Mouse (Mus musculus) embryo, embryonic 11.5 days (tissue): Measurements from ENCODE around the gene Ccdc171.

Experiments used
- DNase-seq: peaks from one replicate; pipeline ENCODE4 v3.0.0-alpha.2; 2012; ENCODE audit warnings: low read depth, low spot score

The Ccdc171 gene

DNA sequence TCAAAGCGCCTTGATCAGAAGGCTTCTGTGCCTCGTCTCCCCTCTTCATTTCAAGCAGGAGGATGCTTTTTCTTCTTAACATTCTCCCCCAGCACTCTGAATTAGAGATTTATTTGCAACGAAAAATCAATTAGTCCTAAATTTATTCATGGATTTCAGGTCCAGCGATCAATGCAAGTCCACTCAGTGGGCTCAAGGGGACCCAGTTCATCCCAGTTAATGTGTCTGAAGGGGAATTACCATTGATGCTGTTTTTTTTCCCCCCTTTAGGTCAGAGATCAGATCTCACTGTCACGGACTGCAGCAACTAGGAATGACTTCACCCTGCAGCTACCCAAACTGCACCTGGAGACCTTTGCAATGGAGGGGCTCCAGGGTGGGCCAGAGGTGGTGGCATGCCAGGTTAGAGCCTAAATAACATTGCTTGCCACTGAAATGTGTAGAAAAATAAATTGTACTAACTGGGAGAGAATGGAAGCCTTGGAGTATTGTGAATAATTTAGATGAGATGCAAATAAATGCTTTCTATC is 269.6 kb downstream of the Ccdc171 start:
- no peak for DNase-seq

DNA sequence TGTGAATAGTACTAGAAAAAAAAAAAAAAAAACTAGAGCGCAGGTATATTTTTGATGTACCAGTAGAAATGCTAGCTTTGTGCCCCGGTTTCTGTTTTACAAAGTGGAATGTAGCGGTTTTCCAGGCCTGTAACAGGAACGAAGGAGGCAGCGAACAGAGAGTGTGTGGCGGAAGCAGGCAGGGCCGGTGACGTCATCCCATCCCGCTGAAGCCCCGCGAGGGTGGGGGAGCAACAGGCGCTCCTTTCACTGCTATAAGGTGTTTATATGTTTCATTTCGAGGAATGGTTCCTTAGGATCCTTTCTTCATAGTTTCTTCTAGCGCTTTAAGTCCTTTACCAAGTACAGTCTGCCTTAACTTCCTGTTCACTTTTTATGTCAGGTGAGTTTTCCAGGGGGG is 272.6 kb downstream of the Ccdc171 start:
- DNase-seq, result no peak

DNA sequence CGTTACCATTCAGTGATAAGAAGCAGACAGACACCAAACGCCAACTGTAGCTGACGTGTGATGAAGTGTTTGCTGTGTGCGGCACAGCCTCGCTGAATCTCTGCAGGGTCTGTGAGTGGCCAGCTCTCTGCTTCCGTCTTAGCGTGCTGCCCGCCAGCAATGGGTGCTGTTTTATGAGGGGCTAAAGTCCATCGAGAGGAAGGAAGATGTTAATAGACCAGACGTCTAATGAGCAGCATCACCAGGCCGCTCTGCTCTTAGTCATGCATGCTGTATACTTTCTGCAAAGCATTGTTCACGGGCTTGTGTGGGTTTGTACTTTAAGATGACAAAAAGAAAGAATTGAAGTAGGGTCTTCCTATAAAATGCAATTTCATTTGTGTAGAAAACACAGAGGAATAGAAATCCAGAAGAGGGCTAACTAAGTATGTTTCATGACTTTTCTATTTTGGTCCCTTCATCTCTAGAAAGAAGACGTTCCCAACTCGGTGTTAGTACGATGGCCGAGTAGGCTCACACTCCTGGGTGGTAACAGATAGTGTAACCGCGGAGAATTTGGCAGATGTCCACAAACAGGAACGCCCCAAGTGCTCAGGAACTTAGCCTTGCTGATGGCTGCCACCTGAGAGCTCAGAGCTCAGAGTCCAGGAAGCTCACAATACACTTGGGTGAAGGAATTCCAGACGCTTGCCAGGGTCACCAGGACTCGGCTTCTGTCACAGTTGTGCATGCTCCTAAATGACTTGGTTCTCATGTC is 273.5 kb downstream of the Ccdc171 start:
- no peak for DNase-seq

DNA sequence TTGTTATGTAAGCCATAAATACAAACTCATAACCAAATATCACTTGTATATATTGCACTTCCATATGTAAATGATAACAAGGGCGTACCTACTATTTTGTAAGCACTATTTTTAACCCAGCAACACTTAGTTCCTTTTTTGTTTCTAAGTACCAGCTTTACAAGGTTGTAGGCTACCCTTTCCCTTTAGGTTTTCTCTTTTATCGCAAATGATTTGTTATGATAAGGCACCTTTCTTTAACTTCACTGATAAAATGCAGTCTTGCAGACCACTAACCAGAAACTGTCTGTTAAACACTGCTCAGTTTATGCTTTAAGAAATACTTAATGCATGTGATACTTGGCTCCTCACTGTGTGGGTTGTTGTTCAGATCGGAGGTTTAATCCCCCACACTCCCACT is 275.1 kb downstream of the Ccdc171 start:
- no peak for DNase-seq

DNA sequence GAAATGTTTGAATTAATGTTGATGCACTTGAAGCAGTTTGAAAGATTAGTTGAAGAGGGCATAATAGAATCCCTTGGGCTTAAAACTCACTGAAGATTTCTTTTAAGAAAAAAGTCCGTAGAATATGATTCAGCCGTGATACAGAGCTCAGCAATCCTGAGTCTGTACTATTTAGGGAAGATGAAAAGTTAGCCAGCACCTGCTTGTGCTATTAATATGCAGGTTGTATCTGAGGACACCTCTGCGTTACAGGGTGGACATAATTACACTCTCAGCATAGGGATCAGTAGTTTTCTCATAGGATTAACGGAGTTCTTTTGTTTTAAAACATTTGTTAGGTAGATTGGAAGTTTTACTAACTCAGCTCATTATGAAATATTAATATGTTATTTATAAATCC is 291.6 kb downstream of the Ccdc171 start:
- DNase-seq, result no peak

DNA sequence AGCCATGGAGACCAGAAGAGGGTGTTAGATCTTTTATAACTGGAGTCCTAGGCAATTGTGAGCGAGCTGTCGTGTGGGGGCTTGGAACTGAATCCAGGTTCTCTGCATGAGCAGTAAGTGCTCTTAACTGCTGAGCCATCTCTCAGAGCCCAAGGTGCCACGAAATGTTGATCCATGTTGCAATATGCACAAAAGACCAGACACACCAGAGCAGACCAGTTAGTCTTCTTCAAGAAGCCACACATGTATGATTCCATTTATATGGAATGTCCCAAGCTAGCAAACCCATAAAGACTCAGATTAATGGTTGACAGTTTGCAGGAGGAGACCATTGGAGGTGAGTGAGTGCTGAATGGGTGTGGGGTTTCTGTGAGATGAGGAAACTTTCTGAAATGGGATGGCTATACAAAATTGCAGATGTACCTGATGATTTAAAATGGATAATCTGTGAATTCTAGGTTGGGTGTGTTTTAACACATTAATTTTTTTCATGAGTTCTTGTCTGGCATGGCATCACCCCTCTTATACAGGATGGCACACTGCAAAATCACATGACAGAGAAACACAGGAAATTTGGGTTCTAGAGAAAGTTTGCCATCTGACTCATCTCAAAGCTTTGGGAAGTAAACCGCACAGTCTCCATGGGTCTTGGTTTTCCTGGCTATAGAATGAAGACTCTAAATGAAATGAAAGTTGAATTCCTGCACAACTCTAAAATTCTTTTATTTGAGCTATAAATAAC is 304.5 kb downstream of the Ccdc171 start:
- DNase-seq, result no peak

DNA sequence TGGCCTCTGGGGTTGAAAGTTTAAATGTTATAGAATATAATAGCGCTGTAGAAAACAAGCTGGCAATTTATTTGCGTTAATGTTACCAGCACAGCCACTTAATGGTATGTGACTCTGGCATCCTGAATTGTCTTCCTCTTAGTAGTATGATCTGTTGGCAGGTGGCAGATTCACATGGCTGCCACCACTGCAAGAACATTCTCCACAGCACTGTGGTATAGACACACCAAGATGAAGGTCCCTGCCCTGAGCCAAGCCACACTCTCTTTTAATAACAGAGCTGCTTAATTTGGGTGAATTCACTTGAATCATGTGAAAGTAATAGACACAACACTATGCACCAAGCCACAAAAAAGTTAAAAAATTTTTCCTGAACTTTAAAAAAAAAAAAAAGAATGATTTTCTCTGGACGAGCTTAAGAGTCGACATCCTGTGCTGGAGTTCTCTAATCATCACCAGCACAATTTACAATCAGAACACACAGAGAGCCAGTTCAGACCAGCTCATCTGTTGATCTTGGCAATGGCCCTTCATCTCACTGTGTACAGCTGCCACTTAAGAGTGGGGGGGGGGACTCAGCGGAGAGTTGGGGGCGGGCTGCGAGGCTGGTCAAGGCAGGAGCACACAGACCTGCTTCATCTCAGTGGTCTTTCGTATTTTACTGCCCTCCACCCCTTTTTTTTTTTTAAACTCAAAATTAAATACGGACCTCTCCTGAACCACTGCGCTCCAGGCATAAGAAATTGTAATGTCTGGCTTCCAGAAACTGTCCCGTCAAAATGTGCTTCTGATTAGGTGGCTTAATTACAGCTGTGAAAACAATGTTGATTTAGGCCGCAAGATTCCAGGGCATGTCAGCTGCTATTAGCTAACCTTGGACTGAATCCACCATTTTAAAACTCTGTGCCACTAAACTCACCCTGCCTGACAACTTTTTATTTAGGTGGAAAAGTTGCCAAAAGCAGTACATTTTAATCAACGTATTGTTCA is 305.8 kb downstream of the Ccdc171 start:
- peak; percentile 27 for DNase-seq

DNA sequence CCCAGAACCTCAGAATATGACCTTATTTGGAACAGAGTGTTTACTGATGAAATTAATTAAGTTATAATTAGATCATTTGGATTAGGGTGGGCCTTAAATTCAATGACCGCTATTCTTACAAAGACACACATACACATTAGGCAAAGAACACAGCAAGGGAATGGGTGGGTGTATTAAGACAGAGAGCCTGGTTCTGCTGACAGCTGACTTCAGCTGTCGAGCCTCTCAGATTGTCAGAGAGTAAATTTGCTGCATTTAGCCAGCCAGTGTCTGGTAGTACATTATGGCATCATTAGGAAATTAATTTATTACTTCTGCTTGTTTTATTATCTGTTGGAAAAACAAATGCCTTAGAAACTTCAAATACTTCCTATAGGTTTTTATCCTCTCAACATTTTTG is 313.7 kb downstream of the Ccdc171 start:
- no peak for DNase-seq

DNA sequence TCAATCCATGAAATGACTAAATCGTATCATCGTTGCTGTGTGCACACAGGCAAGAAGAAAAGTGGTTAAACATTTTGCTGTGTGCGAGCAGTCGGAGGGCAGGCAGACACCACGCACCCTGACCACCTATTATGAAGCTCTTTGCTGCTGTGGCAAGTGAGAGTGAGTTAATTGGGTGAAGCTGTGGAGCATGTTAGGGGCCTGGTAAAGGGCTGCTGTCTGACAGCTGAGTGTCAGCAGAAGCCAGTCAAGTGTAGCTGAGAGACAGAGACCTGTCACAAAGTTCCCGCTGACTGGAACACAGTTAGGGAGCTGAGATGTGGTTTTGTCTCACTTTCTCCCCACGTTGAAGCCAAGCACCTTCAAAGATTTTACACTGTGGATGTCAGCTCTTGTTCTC is 321.0 kb downstream of the Ccdc171 start:
- DNase-seq, result no peak

DNA sequence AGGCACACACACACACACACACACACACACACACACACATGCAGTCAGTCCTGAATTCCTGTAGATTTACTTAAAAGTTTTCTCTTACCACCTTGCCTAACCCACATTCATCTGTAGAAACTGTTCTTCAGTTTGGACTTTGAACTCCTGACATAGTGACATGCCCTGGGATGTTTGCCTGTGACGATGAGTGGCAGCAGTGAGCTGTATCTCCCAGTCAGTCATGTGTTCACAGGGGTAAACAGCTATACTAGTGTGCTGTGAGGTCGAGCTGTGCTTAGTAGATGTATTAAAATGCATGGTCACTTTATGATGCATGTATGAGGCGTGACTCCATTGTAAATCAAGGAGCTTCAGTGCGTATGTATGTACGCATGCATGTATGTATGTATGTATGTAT is 328.5 kb downstream of the Ccdc171 start:
- no peak for DNase-seq

DNA sequence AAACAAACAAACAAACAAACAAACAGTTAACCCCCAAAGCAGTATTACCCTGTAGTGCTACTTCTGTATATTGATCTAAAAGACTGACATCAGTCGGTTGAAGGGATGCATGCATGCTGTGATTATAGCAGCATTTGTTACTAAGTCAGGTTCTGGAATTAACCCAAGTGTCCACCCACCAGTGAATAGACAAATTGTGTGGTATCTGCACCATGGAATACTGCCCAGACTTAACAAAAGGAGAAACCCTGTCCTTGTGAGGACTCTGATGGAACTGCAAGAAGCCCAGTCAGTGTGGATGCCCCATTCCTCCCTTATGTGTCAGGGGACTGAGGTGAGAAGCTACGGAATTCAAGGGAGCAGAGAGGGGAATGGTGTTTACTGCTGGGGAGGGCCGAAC is 336.4 kb downstream of the Ccdc171 start:
- no peak for DNase-seq

DNA sequence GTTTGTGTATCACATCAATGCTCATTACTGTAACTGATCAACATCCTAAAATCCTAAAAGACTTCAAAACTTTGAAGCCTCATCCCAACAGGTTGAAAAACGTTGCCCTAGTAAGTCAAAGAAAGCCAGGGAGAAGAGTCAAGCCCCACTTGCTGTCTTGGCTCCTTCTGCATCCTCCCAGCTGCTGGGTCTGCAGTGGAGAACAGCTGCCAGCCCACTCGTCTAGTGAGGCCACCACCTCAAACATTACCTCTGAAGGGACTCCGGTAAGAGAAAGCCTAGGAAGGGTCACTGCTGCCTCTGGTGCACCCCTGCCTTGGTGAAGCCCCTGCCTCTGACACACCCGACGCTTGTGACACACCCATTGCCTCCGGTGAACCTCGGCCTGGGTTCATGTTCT is 336.9 kb downstream of the Ccdc171 start:
- DNase-seq, result no peak

DNA sequence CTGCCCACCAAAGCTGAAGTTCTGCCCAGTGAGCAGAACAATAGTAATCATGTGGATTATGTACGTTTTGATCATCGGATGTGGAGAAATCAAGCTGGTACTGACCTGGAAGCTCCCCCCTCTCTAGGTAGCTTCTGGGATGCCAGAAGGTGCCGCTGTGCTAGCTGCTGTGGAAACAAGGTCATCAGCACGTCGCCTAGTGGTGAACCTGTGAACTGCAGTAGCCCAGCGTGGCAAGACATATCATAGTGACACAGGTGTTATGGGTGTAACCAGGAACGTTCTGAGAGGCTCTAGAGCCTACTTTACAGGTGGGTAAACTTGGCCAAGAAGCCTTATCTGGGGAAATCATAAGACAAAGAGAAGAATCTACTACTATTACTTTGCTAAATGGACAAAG is 351.3 kb downstream of the Ccdc171 start:
- no peak for DNase-seq

DNA sequence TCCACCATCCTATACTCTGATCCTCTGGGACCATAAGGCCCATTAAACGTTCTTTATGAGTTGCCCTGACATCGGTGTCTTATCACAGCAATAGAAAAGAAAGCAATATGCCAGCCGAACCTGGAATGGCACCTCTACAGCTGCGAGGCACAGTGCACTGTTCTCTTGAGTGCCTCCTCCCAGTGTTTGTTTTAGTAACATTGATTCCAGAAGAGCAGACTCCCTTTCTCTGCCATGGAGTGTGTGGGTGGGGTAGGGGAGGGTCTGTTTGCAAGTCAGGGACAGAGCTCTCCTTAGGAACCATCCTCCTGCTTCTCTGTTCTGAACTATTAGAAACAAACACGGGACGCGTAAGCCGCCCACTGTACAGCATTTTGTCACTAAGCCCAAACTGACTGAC is 352.9 kb downstream of the Ccdc171 start:
- no peak for DNase-seq

DNA sequence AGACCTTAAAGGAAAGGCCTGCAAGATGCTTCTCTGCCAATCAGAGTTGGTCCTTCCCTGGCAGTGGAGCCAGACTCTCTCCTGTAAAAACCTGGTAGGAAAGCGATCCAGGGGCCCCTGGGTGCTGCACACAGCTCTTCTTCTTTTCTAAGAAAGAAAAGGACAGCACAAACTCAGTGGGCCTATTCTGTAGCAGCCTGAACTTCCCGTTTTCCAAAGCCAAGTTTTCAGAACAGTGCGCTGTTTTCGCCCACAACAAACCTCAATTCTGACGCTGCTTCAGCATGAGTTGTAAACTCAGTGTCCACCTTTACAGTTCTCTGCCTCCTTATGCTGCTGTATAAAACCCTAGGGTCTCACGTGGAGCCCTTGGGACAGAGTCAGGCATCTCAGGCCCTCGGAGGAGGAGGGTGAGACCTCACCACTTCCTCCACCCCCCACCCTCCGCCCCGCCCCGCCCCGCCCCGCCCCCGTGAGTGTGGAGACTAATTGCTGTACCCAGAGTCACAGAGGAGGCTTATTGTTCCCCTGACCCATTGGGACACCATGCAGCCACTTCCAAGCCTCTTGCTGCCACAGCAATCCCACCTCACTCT is 363.2 kb downstream of the Ccdc171 start:
- no peak for DNase-seq

DNA sequence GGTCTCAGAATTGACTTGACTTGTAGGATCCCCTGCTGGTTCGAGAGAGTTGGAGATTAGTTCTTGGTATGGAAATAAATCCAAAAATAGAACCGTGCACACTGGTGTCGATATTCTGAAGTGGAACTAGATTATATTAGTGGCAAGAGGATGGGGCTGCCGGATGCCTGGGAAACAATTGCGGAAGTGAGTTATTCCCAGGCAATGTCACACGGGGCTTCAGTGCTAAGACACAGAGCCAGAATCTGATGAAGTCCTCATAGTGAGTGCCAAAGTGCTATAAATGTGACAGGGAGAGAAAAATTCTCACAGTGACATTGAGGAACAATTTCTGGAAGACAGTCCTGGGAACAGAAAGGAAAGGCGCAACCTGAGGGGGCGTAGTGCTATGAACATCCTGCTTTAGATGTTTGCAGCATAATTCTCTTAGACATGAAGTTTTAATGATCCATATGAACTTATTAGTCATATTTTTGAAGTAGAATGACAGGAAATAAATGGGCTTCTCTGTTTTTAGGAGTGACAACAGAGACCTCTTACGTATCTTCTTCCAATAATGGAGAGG is 376.8 kb downstream of the Ccdc171 start:
- no peak for DNase-seq
